Mouse (Mus musculus) mouse trophoblast stem cell (cell line): ENCODE data around the gene Krt36.

Experiments used
- in situ Hi-C, 2 experiments: fragments of 300-500 bp; cut with MseI, MboI; formaldehyde crosslinking; loops; 2 replicates in 1 of 2; 3 replicates in 1 of 2; pipeline ENCODE4 v1.15.1; 2025

The Krt36 gene

DNA sequence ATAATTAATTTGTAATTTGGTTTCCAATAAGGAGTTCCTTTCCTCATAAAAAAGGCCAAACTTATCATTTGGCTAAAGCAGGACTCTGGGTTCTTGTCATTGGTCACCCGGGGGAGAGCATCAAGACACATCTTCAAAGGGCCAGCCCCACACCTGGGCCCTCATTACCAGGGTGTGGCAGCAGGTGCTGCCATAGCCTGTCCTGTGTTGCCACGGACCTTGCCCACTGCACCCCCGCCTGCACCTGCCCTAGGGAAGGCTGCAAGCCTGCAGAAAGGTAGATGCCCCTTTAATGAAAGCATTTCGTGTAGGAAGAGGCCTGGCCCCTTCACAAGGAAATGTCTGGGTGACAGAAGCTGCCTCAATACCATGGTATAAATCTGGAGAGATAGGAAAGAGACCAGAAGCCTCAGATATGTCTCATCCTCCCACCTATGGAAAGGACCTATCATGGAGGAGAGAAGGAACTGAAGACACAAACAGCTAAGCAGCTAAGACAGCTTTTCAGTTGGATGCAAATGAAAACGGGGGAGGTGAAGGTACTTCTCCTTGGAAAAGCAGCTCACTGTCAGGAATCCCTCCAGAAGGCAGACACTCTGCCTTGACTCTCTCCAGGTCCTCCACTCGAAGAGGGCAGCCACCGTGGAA, 16.9 kb downstream of the Krt36 start:
- in situ Hi-C loops = no loop called here

DNA sequence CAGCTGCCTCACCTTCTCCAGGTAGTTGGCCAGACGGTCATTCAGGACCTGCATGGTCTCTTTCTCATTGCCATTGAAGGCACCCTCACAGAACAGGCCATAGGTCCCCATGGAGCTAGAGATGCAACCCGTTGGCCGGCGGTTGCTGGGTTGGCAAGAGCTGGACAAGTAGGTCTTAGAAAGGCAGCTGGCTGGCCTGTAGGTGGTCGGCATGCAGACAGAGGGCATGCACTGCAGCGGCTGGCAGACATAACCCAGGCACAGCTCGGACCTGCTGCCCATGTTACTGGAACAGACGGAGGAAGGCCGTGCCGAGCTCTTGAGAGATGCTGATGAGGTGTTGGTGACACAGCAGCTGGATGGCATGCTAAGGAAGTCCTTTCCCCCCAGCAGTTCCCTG, 17.6 kb downstream of the Krt36 start, which contains the start of gene Krt32:
Gene Krt32, minus strand, starts transcription at position 366 of the 400 bp plus-strand sequence.
- in situ Hi-C loops = no loop called here

DNA sequence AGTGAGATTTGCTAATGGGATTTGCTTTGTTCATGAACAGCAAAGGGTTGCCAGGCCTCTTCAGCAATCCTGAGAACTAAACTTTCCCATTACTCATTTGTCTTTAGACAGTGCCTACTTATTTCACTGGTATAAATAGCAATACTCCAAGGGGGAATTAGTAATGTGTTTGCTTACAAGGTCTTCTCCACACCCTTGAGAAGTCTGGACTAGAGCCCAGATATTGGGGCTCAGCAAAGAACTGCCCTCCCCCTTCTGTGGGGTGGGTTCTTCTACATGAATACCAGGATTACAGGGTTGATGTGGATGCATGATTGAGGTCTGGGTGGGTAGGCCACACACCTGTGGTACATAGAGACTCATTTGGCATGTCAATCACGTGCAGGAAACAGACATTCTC, 31.6 kb downstream of the Krt36 start:
- in situ Hi-C loops = loop anchor here in 1 of 2 experiments (10.0 kb wide), 1 partner anchor 211 kb away; no protein-coding TSS in a partner anchor

DNA sequence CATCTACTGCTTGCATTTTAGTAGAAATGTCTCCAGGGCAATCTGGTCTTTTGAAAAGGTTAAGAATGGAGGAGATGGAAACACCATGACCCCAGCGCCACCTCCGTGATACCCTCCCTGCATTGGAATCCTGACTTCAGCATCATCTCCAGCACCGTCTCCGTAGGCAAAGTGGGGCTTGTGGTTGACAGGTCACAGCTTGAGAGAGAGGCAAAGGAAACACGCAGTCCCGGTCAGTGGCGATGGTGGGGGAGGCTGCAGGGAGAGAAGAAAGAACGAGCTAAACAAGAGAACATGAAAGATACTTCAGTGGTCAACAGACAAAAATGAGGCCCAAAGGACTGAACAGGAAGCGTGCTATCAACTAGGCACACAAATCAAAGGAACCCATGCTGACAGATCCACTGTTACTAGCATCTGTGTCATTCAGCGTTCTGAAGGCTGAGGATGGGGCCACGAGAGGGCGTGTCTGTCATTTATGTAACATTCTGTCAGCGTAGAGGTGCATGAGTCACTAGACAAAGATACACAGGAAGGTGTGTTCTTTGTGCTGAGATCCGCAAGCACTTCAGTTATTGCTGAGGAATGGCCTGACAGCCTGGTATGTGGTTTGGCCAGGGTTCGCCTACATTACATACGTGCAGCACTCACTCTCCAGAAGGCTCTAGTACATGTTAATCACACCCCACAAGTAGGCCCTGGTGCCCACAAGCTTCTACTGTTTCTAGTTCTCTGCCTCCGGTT, 38.0 kb downstream of the Krt36 start:
- in situ Hi-C loops = loop anchor here (5.0 kb wide), 2 partner anchors 100 to 215 kb away; no protein-coding TSS in a partner anchor

DNA sequence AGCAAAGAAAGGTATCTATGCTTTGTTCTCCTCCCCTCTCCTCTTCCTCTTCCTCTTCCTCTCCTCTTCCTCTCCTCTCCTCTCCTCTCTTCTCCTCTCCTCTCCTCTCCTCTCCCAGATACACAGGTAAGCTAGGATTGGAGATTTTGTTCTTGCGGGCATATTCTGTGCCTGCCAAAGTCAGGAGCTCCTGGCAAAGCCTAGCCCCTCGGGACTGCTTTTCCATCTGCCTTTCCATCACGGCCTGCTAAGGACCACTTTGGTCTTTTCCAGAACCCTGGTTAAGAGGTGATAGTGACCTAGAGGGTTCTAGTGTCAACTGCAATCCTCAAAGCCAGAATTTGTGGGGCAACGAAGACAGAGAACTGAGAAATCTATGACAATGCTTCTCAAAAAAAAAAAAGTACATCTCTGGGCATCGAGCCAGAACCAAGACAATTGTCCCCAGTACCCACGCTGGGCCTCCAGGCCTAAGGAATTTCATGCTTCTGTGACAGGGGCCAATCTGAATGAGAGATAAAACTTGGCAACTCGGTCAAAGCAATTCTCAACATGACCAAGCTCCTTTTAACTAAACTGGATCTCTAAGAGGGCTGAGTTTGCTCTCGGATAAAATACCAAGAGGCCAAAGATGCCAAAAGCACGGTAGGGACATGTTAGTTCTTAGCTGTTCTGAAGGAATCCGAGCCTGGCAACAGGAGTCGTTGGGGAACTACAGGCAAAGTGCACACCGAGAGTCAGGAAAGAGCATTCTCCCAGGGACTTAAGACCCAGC, 39.0 kb downstream of the Krt36 start:
- in situ Hi-C loops = loop anchor here (5.0 kb wide), 2 partner anchors 101 to 216 kb away; no protein-coding TSS in a partner anchor

DNA sequence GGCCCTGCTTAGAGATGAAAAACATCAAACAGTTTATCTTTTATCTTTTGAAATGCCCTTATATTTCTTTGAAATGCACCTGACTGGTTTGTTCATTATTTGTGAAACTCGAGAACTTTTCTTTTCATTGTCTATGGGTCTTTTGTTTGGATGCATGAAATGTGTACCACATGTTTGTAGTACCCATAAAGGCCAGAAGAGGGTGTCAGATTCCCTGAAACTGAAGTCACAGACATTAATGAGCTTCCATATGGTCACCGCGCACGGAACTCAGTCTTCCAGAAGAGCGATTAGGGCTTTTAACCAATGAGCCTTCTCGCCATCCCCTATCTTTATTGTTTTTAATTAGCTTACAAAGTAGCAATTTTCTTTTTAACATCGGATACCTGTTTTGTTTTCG, 46.6 kb downstream of the Krt36 start:
- in situ Hi-C loops = loop anchor here in 1 of 2 experiments (5.0 kb wide), 1 partner anchor 108 kb away; no protein-coding TSS in a partner anchor

DNA sequence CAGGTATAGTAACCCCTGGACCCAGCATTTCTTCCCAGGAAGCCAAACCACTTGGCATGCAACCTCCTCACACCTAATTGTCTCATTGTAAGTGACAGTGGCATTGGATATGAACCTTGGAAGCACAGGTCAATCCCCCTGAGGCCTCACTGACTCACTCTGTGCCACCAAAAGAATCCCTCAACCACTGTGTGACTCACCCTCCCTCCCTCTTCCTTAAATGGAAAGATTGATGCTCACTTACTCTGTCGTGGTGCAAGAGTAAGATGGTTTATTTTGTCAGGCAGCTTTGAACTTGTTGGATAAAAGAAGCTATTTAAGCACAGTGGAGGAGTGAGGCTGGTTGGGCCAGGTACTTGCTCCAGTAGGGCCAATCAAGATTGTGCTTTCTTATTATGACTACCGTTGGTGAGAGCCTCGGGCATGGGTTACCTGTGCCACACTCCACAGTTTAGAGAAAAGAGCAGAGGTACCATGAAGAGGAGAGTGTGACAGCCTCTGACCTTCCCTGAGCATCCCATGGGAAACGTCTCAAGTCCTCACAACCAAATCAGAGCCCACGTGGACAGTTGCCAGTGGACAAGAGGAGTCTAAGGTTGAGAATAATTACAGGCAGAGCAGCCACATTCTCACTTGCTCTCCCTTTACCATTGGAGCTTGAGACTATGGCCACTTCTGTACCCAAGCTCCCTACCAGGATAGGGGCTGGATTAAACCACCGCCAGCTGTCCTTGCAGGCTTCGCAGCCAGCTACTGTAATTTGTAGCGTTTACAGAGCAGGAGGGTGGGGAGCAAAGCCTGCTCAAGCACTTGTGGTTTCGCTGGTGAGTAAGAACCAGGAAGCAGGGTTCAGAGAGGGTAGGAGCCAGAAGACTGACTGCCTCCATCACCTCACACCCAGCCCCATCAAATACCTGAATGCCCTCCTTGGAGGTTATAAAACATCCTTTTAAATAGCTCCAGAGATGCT, 49.5 kb downstream of the Krt36 start:
- in situ Hi-C loops = loop anchor here in 1 of 2 experiments (5.0 kb wide), 1 partner anchor 111 kb away; no protein-coding TSS in a partner anchor
